Mouse (Mus musculus) embryonic facial prominence, embryonic 11.5 days (tissue): Measurements from ENCODE around the gene Taf3. TPM values are rescaled to one million over a fixed set of nuclear protein-coding genes. Genes with fewer than 3 reads are reported as not detected.

ENCODE experiments used
- ATAC-seq: fragments of 200-750 bp; cut with Nextera tagmentation; replicated peaks from 2 replicates; pipeline ENCODE4 v1.8.0; 2017; ENCODE audit warnings: low read depth; ENCODE audit not compliant: insufficient number of reproducible peaks, low FRiP score, low TSS enrichment
- DNase-seq: peaks from one replicate; pipeline ENCODE4 v3.0.0-alpha.2; 2015; ENCODE audit warnings: low spot score
- H3K27ac ChIP-seq: fragments of 300-500 bp; sonication (generic); replicated peaks from 2 replicates; pipeline ENCODE4 v1.5.1; 2014; ENCODE audit warnings: mild to moderate bottlenecking, low read depth, low read length, control low read depth
- H3K27me3 ChIP-seq: fragments of 300-500 bp; sonication (generic); 2 replicates; pipeline ENCODE4 v1.6.1; 2014; ENCODE audit warnings: mild to moderate bottlenecking, low read length, moderate library complexity, mixed read lengths; ENCODE audit not compliant: control insufficient read depth, insufficient read depth
- H3K36me3 ChIP-seq: fragments of 300-500 bp; sonication (generic); replicated peaks from 2 replicates; pipeline ENCODE4 v1.6.1; 2014; ENCODE audit warnings: low read depth, mild to moderate bottlenecking, low read length, moderate library complexity, mixed read lengths; ENCODE audit not compliant: control insufficient read depth, insufficient read depth
- H3K4me1 ChIP-seq: fragments of 300-500 bp; sonication (generic); 2 replicates; pipeline ENCODE4 v1.6.1; 2014; ENCODE audit warnings: low read length, mixed read lengths; ENCODE audit not compliant: control insufficient read depth, insufficient read depth
- H3K4me2 ChIP-seq: fragments of 300-500 bp; sonication (generic); 2 replicates; pipeline ENCODE4 v1.6.1; 2014; ENCODE audit warnings: low read depth, mild to moderate bottlenecking, control low read depth, low read length, moderate library complexity
- H3K4me3 ChIP-seq: fragments of 300-500 bp; sonication (generic); 2 replicates; pipeline ENCODE4 v1.5.1; 2014; ENCODE audit warnings: low read depth, low read length, control low read depth
- H3K9ac ChIP-seq: fragments of 300-500 bp; sonication (generic); replicated peaks from 2 replicates; pipeline ENCODE4 v1.6.1; 2014; ENCODE audit warnings: mild to moderate bottlenecking, control low read depth, low read length
- H3K9me3 ChIP-seq: fragments of 300-500 bp; sonication (generic); replicated peaks from 2 replicates; pipeline ENCODE4 v1.6.1; 2016; ENCODE audit warnings: mild to moderate bottlenecking, low read length, inconsistent platforms, mixed read lengths; ENCODE audit not compliant: control insufficient read depth
- WGBS: fragments of 180-500 bp; shearing (Covaris S2); extraction: QIAGEN DNeasy Blood & Tissue Kit; methylation state at CpG from one replicate; pipeline ENCODE4 v1.1.7; 2014; 5-methylcytosine and 5-hydroxymethylcytosine counted together
- polyA plus RNA-seq: library from polyadenylated mRNA; unstranded; fragments of >200 nt; fragmentation: Nextera tagmentation; extraction: Ambion mirVana; gene quantifications from 2 replicates; pipeline ENCODE4 v1.2.1, GENCODE M21; 2014

Gene Taf3
- polyA plus RNA-seq, 1 experiment from 2014 or later = 16.4 TPM

DNA sequence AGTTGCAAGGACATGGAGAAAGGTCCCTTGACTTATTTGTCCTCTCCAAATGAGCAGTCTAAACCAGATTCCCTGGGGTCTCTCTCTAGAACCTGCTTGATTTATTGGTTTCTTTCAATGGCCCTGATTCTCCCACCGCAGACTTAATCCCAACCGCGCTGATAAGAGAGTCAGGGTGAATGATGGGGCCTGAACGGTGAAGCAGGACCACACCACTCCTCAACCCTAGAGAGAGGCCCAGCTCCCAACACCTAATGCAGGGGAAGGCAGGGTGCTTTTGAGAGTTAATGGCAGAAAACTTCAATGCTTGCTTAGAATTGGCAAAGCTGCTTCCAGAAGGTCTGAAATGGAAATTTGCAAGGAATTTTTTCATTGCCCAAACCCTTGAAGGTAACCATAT is 173.2 kb downstream of the Taf3 start:
- Histone ChIP-seq H3K36me3 (no peaks in the 10 kb centered on the region), H3K4me2 (peak overlapping the region; percentile 43), H3K9me3 (no peaks in the 10 kb centered on the region), H3K4me1 (no peaks in the 10 kb centered on the region; the same call in 1 of the 2 replicates), H3K27ac (no peak overlapping the region), H3K9ac (peak overlapping the region; percentile 40), H3K4me3 (peak overlapping the region; percentile 38), H3K27me3 (peaks cover 12% of the 10 kb centered on the region)
- DNase-seq (no peak), ATAC-seq (no peak)
- WGBS = under 1% methylated on average over 4 of the region's 4 CpGs

GRCm38 (mm10) chr2:9874467-9875219 is 173.8 kb downstream of the Taf3 start:
- no peaks in the 10 kb centered on the region for H3K36me3 ChIP-seq
- H3K4me2 ChIP-seq = peak overlapping the region; percentile 43
- DNase-seq = peak; percentile 18
- H3K9ac ChIP-seq = peak overlapping the region; percentile 40; the same call in 1 of the 2 replicates
- H3K27ac ChIP-seq = no peak overlapping the region
- ATAC-seq = no peak
- no peaks in the 10 kb centered on the region for H3K9me3 ChIP-seq
- H3K27me3 ChIP-seq = peaks cover 12% of the 10 kb centered on the region
- H3K4me3 ChIP-seq = peak overlapping the region; percentile 38
- no peaks in the 10 kb centered on the region; the same call in 1 of the 2 replicates for H3K4me1 ChIP-seq
- 3% methylated on average over 39 of the region's 39 CpGs for WGBS

DNA sequence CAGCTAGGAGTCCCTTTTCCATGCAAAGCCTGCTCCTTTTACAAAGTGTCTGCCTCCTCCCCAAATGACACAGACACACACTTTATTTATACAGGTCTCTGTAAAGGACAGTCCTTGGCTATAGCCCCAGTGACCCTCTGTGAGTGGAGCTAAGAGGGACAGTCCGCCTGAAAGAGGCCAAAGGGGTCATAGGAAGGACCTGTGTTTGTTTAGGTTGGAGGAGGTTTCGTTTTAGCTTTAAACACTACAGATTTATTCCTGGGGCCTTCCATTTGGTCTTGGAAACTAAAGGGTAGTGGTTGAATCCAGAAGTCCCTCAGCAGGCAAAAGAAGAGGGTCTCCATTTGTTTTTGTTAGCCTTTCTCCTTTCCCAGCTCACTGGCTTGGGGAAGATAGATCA is 174.6 kb downstream of the Taf3 start:
- Histone ChIP-seq H3K27ac (no peak overlapping the region), H3K27me3 (peaks cover 12% of the 10 kb centered on the region), H3K36me3 (no peaks in the 10 kb centered on the region), H3K4me2 (peak overlapping the region; percentile 10; the same call in 1 of the 2 replicates), H3K9ac (0 out of 2 replicates have a peak overlapping the region, but pooled peaks have one; percentile 38), H3K4me1 (no peaks in the 10 kb centered on the region; the same call in 1 of the 2 replicates), H3K4me3 (peak overlapping the region; percentile 11; the same call in 1 of the 2 replicates), H3K9me3 (no peaks in the 10 kb centered on the region)
- WGBS = 13% methylated on average over 2 of the region's 2 CpGs
- DNase-seq (no peak), ATAC-seq (no peak)

- H3K27me3 ChIP-seq = peaks cover 12% of the 10 kb centered on the region
- H3K9ac ChIP-seq = 0 out of 2 replicates have a peak overlapping the region, but pooled peaks have one; percentile 23
- H3K36me3 ChIP-seq = no peaks in the 10 kb centered on the region
- 2% methylated on average over 12 of the region's 12 CpGs for WGBS
- H3K9me3 ChIP-seq = no peaks in the 10 kb centered on the region
- H3K4me3 ChIP-seq = peak overlapping the region; percentile 9; the same call in 1 of the 2 replicates
- no peaks in the 10 kb centered on the region for H3K4me1 ChIP-seq
- DNase-seq (peak; percentile 59), ATAC-seq (peak; percentile 8; the same call in 1 of the 2 replicates)
- peak overlapping the region; percentile 21 for H3K4me2 ChIP-seq
- H3K27ac ChIP-seq = no peak overlapping the region
Observed at GRCm38 (mm10) chr2:9872682-9873081, 175.7 kb downstream of the Taf3 start.

- 15% methylated on average over 6 of the region's 6 CpGs for WGBS
- ATAC-seq = no peak
- H3K36me3 ChIP-seq = no peaks in the 10 kb centered on the region
- no peaks in the 10 kb centered on the region for H3K9me3 ChIP-seq
- H3K4me3 ChIP-seq = no peak overlapping the region
- H3K27ac ChIP-seq = no peak overlapping the region
- peaks cover 12% of the 10 kb centered on the region for H3K27me3 ChIP-seq
- H3K9ac ChIP-seq = 0 out of 2 replicates have a peak overlapping the region, but pooled peaks have one; percentile 9
- H3K4me1 ChIP-seq = no peaks in the 10 kb centered on the region
- no peak overlapping the region; the same call in 1 of the 2 replicates for H3K4me2 ChIP-seq
- no peak for DNase-seq
Observed at GRCm38 (mm10) chr2:9871798-9872197, 176.6 kb downstream of the Taf3 start.

GRCm38 (mm10) chr2:9871141-9871716 is 177.2 kb downstream of the Taf3 start:
- ATAC-seq (no peak), DNase-seq (no peak)
- Histone ChIP-seq H3K27ac (no peak overlapping the region), H3K9me3 (no peaks in the 10 kb centered on the region), H3K27me3 (peaks cover 12% of the 10 kb centered on the region), H3K4me3 (no peak overlapping the region), H3K9ac (no peak overlapping the region; the same call in 1 of the 2 replicates), H3K36me3 (no peaks in the 10 kb centered on the region), H3K4me1 (no peaks in the 10 kb centered on the region), H3K4me2 (no peak overlapping the region; the same call in 1 of the 2 replicates)
- 17% methylated on average over 4 of the region's 4 CpGs for WGBS

DNA sequence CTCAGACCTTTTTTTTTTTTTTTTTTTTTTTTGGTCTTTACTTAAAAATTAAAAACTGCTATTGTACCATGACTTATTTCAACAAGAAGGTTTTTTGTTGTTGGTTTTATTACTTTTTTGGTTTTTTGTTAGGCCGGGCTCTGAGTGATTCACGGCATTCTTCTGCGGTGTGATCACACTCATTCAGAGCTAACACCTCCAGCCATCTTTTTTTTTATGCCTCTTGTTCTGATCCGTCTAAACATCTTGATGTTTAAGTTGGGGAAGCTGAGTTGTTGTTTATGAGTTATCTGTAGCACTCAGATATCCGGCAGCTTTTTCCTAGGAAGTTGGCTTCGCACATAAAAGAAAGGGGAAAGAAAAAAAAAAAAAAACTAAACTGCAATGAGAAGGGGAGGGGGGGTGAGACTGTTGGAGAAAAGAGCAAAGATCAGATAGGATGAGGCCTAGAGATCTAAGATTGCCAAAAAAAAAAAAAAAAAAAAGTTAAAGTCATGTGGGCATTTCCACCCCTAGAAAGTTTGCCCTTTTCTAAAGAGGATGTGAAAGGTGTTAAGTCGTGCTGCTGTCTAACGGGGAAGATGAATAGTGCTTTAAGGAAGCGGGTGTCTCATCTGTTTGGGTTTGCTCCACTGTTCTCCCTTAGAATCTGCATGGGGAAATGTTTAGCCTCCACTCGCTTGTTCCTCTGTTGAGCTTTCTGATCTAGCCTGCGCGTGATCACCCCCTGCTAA is 181.1 kb downstream of the Taf3 start:
- Histone ChIP-seq H3K27me3 (no peaks in the 10 kb centered on the region), H3K4me2 (no peak overlapping the region), H3K9me3 (no peaks in the 10 kb centered on the region), H3K36me3 (no peaks in the 10 kb centered on the region), H3K9ac (no peak overlapping the region), H3K4me3 (no peak overlapping the region), H3K27ac (no peak overlapping the region), H3K4me1 (no peaks in the 10 kb centered on the region)
- ATAC-seq = no peak
- no peak for DNase-seq
- WGBS = 79% methylated on average over 12 of the region's 12 CpGs
